Mouse (Mus musculus): Measurements from ENCODE around the gene Nxph4.
A peak's percentile ranks its signal among the peaks of the same experiment; 100 is the strongest.

The Nxph4 gene

GRCm38 (mm10) chr10:127515983-127516459, 18.3 kb downstream of the Nxph4 start:
- no peak for DNase-seq (ENCODE audit: low read depth, low spot score)

- DNase-seq (ENCODE audit: low read depth, low spot score), result no peak
Observed at GRCm38 (mm10) chr10:127515271-127515982, 18.9 kb downstream of the Nxph4 start.

GRCm38 (mm10) chr10:127514764-127515163, 19.6 kb downstream of the Nxph4 start, which contains the start of gene Ndufa4l2:
Gene Ndufa4l2, plus strand, starts transcription at chr10:127514967.
- DNase-seq (ENCODE audit: low read depth, low spot score), result no peak

GRCm38 (mm10) chr10:127514111-127514698, 20.2 kb downstream of the Nxph4 start:
- no peak for DNase-seq (ENCODE audit: low read depth, low spot score)

- peak; percentile 38 for DNase-seq (ENCODE audit: low read depth, low spot score)
Observed at GRCm38 (mm10) chr10:127513501-127514091, 20.8 kb downstream of the Nxph4 start.

GRCm38 (mm10) chr10:127512813-127513212, 21.5 kb downstream of the Nxph4 start:
- peak; percentile 96 for DNase-seq (ENCODE audit: low read depth, low spot score)

- DNase-seq (ENCODE audit: low read depth, low spot score), result no peak
Observed at GRCm38 (mm10) chr10:127512307-127512666, 22.1 kb downstream of the Nxph4 start.

- peak; percentile 89 for DNase-seq (ENCODE audit: low read depth, low spot score)
Observed at GRCm38 (mm10) chr10:127511634-127512306, 22.6 kb downstream of the Nxph4 start.

- DNase-seq (ENCODE audit: low read depth, low spot score), result peak; percentile 33
Observed at GRCm38 (mm10) chr10:127510895-127511617, 23.3 kb downstream of the Nxph4 start.

- no peak for DNase-seq (ENCODE audit: low read depth, low spot score)
Observed at GRCm38 (mm10) chr10:127509837-127510701, 24.3 kb downstream of the Nxph4 start.

GRCm38 (mm10) chr10:127509051-127509836, 25.1 kb downstream of the Nxph4 start:
- DNase-seq (ENCODE audit: low read depth, low spot score), result peak; percentile 91

GRCm38 (mm10) chr10:127508239-127508638, 26.1 kb downstream of the Nxph4 start:
- DNase-seq (ENCODE audit: low read depth, low spot score), result peak; percentile 91

GRCm38 (mm10) chr10:127500894-127501893, 33.2 kb downstream of the Nxph4 start, which contains the start of gene Stac3:
Gene Stac3, plus strand, starts transcription at chr10:127501686.
- DNase-seq (ENCODE audit: low read depth, low spot score), result no peak

GRCm38 (mm10) chr10:127500042-127500441, 34.3 kb downstream of the Nxph4 start:
- DNase-seq (ENCODE audit: low read depth, low spot score), result no peak

GRCm38 (mm10) chr10:127499516-127499915, 34.8 kb downstream of the Nxph4 start:
- DNase-seq (ENCODE audit: low read depth, low spot score), result no peak

GRCm38 (mm10) chr10:127496156-127496555, 38.2 kb downstream of the Nxph4 start:
- no peak for DNase-seq (ENCODE audit: low read depth, low spot score)

- DNase-seq (ENCODE audit: low read depth, low spot score), result no peak
Observed at GRCm38 (mm10) chr10:127492118-127492517, 42.2 kb downstream of the Nxph4 start.

GRCm38 (mm10) chr10:127491128-127491512, 43.2 kb downstream of the Nxph4 start:
- no peak for DNase-seq (ENCODE audit: low read depth, low spot score)
